Mouse (Mus musculus): Measurements from ENCODE around the gene Castor2.

DNA sequence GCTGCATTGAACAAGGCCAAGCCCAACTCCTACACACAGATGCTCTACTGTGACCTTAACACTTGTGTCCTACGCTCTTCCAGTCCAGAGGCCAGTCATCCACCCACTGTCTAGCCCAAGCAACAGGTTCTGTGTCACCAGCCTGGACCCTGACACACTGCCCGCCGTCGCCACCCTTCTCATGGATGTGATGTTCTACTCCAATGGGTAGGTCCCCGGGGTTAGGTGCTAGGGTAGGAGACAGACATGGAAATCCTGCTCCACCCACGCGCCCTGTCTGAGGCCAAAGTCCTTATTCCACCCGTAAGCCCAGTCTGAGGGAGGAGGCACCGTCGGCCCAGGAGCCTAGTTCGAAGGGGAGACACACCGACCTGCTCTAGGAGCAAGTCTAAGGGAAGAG lies 36.5 kb downstream of the Castor2 start:
- no peak for TF ChIP-seq GATA1 (IDR thresholded peaks at IDR 0.05; ENCODE audit: low read length)
- TF ChIP-seq TAL1 (IDR thresholded peaks at IDR 0.05; ENCODE audit: low read length): no peak

Data from erythroblast, embryonic 14.5 days (primary cell).